Mouse (Mus musculus) heart, postnatal 36 days (tissue): Measurements from ENCODE around the gene Gm9857. TPM values are rescaled to one million over a fixed set of nuclear protein-coding genes. Genes with fewer than 3 reads are reported as not detected.

Source experiments
- total RNA-seq, 2 experiments: library from RNA; stranded (reverse); gene quantifications; 2 replicates each; pipeline ENCODE4 v1.2.3; 2021

Gm9857 gene
- total RNA-seq, 2 experiments from 2014 or later: not detected

Other genes starting within 250 kb of the Gm9857 start
- 1 to 10 TPM; 2.0 to 2.5 TPM for gene Gpsm2, start 218.1 kb downstream of the Gm9857 start, total RNA-seq
- gene Aknad1, start 200.8 kb downstream of the Gm9857 start, total RNA-seq: not detected
- 10 to 100 TPM; 23.5 to 29.3 TPM for gene Stxbp3, start 99.9 kb downstream of the Gm9857 start, total RNA-seq
- gene Fndc7, start 50.4 kb downstream of the Gm9857 start, total RNA-seq: under 1 TPM in 1 of 2 experiments, not detected in 1; 0.08 TPM
- 10 to 100 TPM; 18.4 to 19.1 TPM for gene Prpf38b, start 28.7 kb downstream of the Gm9857 start, total RNA-seq
- not detected for gene Henmt1, start 572 bp downstream of the Gm9857 start, total RNA-seq
- 10 to 100 TPM; 11.2 to 15.7 TPM for gene Fam102b, start 87.2 kb upstream of the Gm9857 start, total RNA-seq
- gene Slc25a54, start 140.0 kb upstream of the Gm9857 start, total RNA-seq: not detected
- 1 to 10 TPM; 5.3 to 6.4 TPM for gene Slc25a24, start 182.7 kb upstream of the Gm9857 start, total RNA-seq